In genomic region chr6:37400866-37401525, GRCm38 (mm10) we compare ENCODE assay signal across 12 mouse cellular contexts. TPM values are rescaled to one million over a fixed set of nuclear protein-coding genes. Genes with fewer than 3 reads are reported as not detected.
DNase-seq lines count a peak whose midpoint lies in the region; ATAC-seq and TF ChIP-seq lines count a peak whose summit lies in the region.
"Had no signal": no experiment of that assay in that cellular context is flagged by ENCODE, and none has a peak within 500 bp of the region (broad histone marks: within the 10 kb centered on the region; RNA-seq: fewer than 3 reads in every experiment).

No protein-coding gene starts in this region.

- intact Hi-C loops in left cerebral cortex, adult 2 months (cut with DNase I), result no loop called here

- dilution Hi-C loops in CH12.LX (cut with MboI; ENCODE audit: extremely low pct_ligation_motif_present, extremely low pct_unique_long_range_greater_than_20kb, low sequenced_read_pairs), result no loop called here

- no peak overlapping the region for H3K9ac ChIP-seq in kidney, embryonic 15.5 days
- no peak overlapping the region for H3K9ac ChIP-seq in CH12.LX (ENCODE audit: insufficient read depth, low read depth)
- peak overlapping the region; percentile 3; the same call in 1 of the 2 replicates for H3K9ac ChIP-seq in heart, embryonic 15.5 days
- no peak overlapping the region for H3K9ac ChIP-seq in liver, postnatal 0 days (replicated peaks)
- H3K9ac ChIP-seq: midbrain, embryonic 12.5 days had no signal

- no peak overlapping the region for H3K4me3 ChIP-seq in kidney, embryonic 15.5 days (replicated peaks)
- H3K4me3 ChIP-seq in CH12.LX (replicated peaks in 1 of 3; ENCODE audit: low read depth in 2 of 3, low read length in 2 of 3, poor library complexity in 1 of 3), result no peak overlapping the region
- no peak overlapping the region for H3K4me3 ChIP-seq in heart, embryonic 15.5 days
- H3K4me3 ChIP-seq in liver, postnatal 0 days (ENCODE audit: low read depth, low read length), result no peak overlapping the region
- H3K4me3 ChIP-seq in left cerebral cortex, adult 2 months, result no peak overlapping the region
- H3K4me3 ChIP-seq: erythroblast, embryonic 14.5 days; midbrain, embryonic 12.5 days had no signal

- no peak for TF ChIP-seq EP300 in CH12.LX (IDR thresholded peaks at IDR 0.05; ENCODE audit: low read length)
- TF ChIP-seq EP300 in liver, postnatal 0 days (IDR thresholded peaks at IDR 0.05; ENCODE audit: low read depth), result no peak

- no peak for TF ChIP-seq RAD21 in CH12.LX (IDR thresholded peaks at IDR 0.05; ENCODE audit: low read depth, low read length)

- no peaks in the 10 kb centered on the region for H3K27me3 ChIP-seq in kidney, embryonic 15.5 days
- H3K27me3 ChIP-seq in CH12.LX (replicated peaks), result no peaks in the 10 kb centered on the region
- H3K27me3 ChIP-seq in heart, embryonic 15.5 days, result no peaks in the 10 kb centered on the region
- H3K27me3 ChIP-seq in liver, postnatal 0 days (ENCODE audit: insufficient read depth, low read length), result no peaks in the 10 kb centered on the region
- H3K27me3 ChIP-seq: midbrain, embryonic 12.5 days had no signal

- 63% methylated on average over 11 of the region's 11 CpGs for WGBS in kidney, embryonic 15.5 days
- WGBS in heart, embryonic 15.5 days, result 28% methylated on average over 11 of the region's 11 CpGs
- WGBS in liver, postnatal 0 days (ENCODE audit: insufficient replicate concordance), result 68% methylated on average over 11 of the region's 11 CpGs

- no peaks in the 10 kb centered on the region for H3K9me3 ChIP-seq in kidney, embryonic 15.5 days (replicated peaks)
- no peaks in the 10 kb centered on the region for H3K9me3 ChIP-seq in CH12.LX (replicated peaks; ENCODE audit: low read length)
- H3K9me3 ChIP-seq in heart, embryonic 15.5 days (replicated peaks), result no peaks in the 10 kb centered on the region
- H3K9me3 ChIP-seq in liver, postnatal 0 days (ENCODE audit: low read length), result no peaks in the 10 kb centered on the region
- H3K9me3 ChIP-seq: midbrain, embryonic 12.5 days had no signal

- in situ Hi-C loops in CH12.LX (cut with MboI; ENCODE audit: low pct_ligation_motif_present, low pct_unique_long_range_greater_than_20kb, low sequenced_read_pairs), result no loop called here

- peaks cover 11% of the 10 kb centered on the region; the same call in 1 of the 2 replicates for H3K79me2 ChIP-seq in CH12.LX (replicated peaks; ENCODE audit: control insufficient read depth, extremely low read depth, insufficient read depth, poor library complexity, severe bottlenecking)

- DNase-seq in kidney, postnatal 4 days, result no peak
- no peak for DNase-seq in CH12.LX (ENCODE audit: extremely low read depth)
- no peak for DNase-seq in liver, postnatal 0 days
- no peak for DNase-seq in left cerebral cortex, adult 2 months (ENCODE audit: extremely low spot score in 1 of 2, low spot score in 2 of 2)
- no peak for DNase-seq in ovary, adult 18-20 months (ENCODE audit: low spot score)
- no peak for DNase-seq in layer of hippocampus, postnatal 14 days (ENCODE audit: low spot score in 2 of 2)
- DNase-seq: gastrocnemius, postnatal 36 days had no signal

- no peak for ATAC-seq in kidney, embryonic 15.5 days (replicated peaks; ENCODE audit: low FRiP score)
- peak; percentile 53 for ATAC-seq in heart, embryonic 15.5 days (replicated peaks; ENCODE audit: insufficient number of reproducible peaks, insufficient read depth, low FRiP score, low read depth)
- peak; percentile 26; the same call in 1 of the 2 replicates for ATAC-seq in liver, postnatal 0 days

- no peak for TF ChIP-seq POLR2A in CH12.LX (IDR thresholded peaks at IDR 0.05; ENCODE audit: low read depth, low read length)

- no peak for TF ChIP-seq CTCF in CH12.LX (conservative IDR thresholded peaks at IDR 0.05 in 1 of 2, IDR thresholded peaks at IDR 0.05 in 1 of 2; ENCODE audit: low read depth in 2 of 2, low read length in 2 of 2)
- no peak for TF ChIP-seq CTCF in liver, postnatal 0 days (IDR thresholded peaks at IDR 0.05; ENCODE audit: low read depth)
- TF ChIP-seq CTCF in left cerebral cortex, adult 2 months (IDR thresholded peaks at IDR 0.05), result no peak

- H3K27ac ChIP-seq in kidney, embryonic 15.5 days, result peak overlapping the region; percentile 55
- H3K27ac ChIP-seq in CH12.LX (ENCODE audit: insufficient read depth, low read depth), result no peak overlapping the region
- peak overlapping the region; percentile 78 for H3K27ac ChIP-seq in heart, embryonic 15.5 days
- peak overlapping the region; percentile 49 for H3K27ac ChIP-seq in liver, postnatal 0 days (ENCODE audit: low read depth)
- no peak overlapping the region for H3K27ac ChIP-seq in left cerebral cortex, adult 2 months
- H3K27ac ChIP-seq: midbrain, embryonic 12.5 days had no signal

- H3K36me3 ChIP-seq in kidney, embryonic 15.5 days, result peaks cover 12% of the 10 kb centered on the region; the same call in 1 of the 2 replicates
- peaks cover 0 to 23% of the 10 kb centered on the region in 2 experiments for H3K36me3 ChIP-seq in CH12.LX (replicated peaks in 1 of 2; ENCODE audit: control insufficient read depth in 1 of 2, insufficient read depth in 1 of 2, low read length in 1 of 2)
- H3K36me3 ChIP-seq in heart, embryonic 15.5 days, result no peaks in the 10 kb centered on the region
- no peaks in the 10 kb centered on the region for H3K36me3 ChIP-seq in liver, postnatal 0 days (replicated peaks; ENCODE audit: insufficient read depth, low read length)
- H3K36me3 ChIP-seq: midbrain, embryonic 12.5 days had no signal

- H3K4me1 ChIP-seq in kidney, embryonic 15.5 days, result peaks cover 75% of the 10 kb centered on the region
- H3K4me1 ChIP-seq in CH12.LX (ENCODE audit: control insufficient read depth in 1 of 2, insufficient read depth in 2 of 2), result peaks cover 26 to 36% of the 10 kb centered on the region in 2 experiments
- peaks cover 88% of the 10 kb centered on the region for H3K4me1 ChIP-seq in heart, embryonic 15.5 days (replicated peaks)
- peaks cover 39% of the 10 kb centered on the region for H3K4me1 ChIP-seq in liver, postnatal 0 days (ENCODE audit: insufficient read depth)
- H3K4me1 ChIP-seq: midbrain, embryonic 12.5 days had no signal

- 0 out of 2 replicates have a peak overlapping the region, but pooled peaks have one; percentile 9 for H3K4me2 ChIP-seq in kidney, embryonic 15.5 days
- no peak overlapping the region for H3K4me2 ChIP-seq in CH12.LX (ENCODE audit: insufficient read depth, low read depth, poor library complexity, severe bottlenecking)
- H3K4me2 ChIP-seq in heart, embryonic 15.5 days, result peak overlapping the region; percentile 11
- no peak overlapping the region for H3K4me2 ChIP-seq in liver, postnatal 0 days (ENCODE audit: low read depth, low read length)
- H3K4me2 ChIP-seq: midbrain, embryonic 12.5 days had no signal

TF ChIP-seq in CH12.LX, 34 proteins besides CTCF, POLR2A, EP300 and RAD21:
- TF ChIP-seq USF2 (conservative IDR thresholded peaks at IDR 0.05; ENCODE audit: low read depth, low read length) (no peak), BHLHE40 (IDR thresholded peaks at IDR 0.05; ENCODE audit: low read depth, low read length) (no peak), MEF2A (IDR thresholded peaks at IDR 0.05; ENCODE audit: borderline replicate concordance, low read depth, low read length) (peak; percentile 52), MYC (IDR thresholded peaks at IDR 0.05; ENCODE audit: low read depth, low read length) (0 out of 2 replicates have a peak, but pooled peaks have one; percentile 30), IRF4 (IDR thresholded peaks at IDR 0.05; ENCODE audit: low read depth, low read length) (peak; percentile 8; the same call in 1 of the 2 replicates), TCF12 (IDR thresholded peaks at IDR 0.05; ENCODE audit: low read depth, low read length) (no peak)
TF ChIP-seq in CH12.LX: peak in this region for 3.

RNA-seq across cellular contexts. Expression of gene Creb3l2, which starts 41.0 kb away (rescaled TPM):
- polyA plus RNA-seq in kidney, embryonic 15.5 days (2015; fragmentation: Nextera tagmentation; extraction: Ambion mirVana), result 31.1 and 31.4 TPM in 2 replicates
- total RNA-seq in CH12.LX (2012; rRNA removed) (7.0 and 8.7 TPM in 2 replicates), CH12.LX (2014; rRNA removed) (1.3 and 1.5 TPM in 2 replicates)
- 6.6 and 8.5 TPM in 2 replicates for polyA plus RNA-seq in CH12.LX (2012; ENCODE audit: insufficient read length, low read depth)
- polyA plus RNA-seq in heart, embryonic 15.5 days (2015; fragmentation: Nextera tagmentation; extraction: Ambion mirVana), result 26.7 and 33.6 TPM in 2 replicates
- 2.1 TPM in 2 replicates for polyA plus RNA-seq in liver, postnatal 0 days (2015; fragmentation: Nextera tagmentation; extraction: Ambion mirVana)
- 1 to 10 TPM; 6.2 to 8.1 TPM for total RNA-seq in left cerebral cortex, adult 2 months (2021)
- total RNA-seq in layer of hippocampus, postnatal 14 days (2021), result 10 to 100 TPM in 1 of 2 experiments, 1 to 10 TPM in 1; 9.4 to 11.0 TPM
- total RNA-seq: MEL had no signal

Comparison
In these comparisons a context has a peak if more than half of its experiments do, and no peak if none do; other contexts are left out.
1. H3K27ac ChIP-seq: peak in kidney, embryonic 15.5 days (single experiment), heart, embryonic 15.5 days (single experiment) and liver, postnatal 0 days (single experiment); none in CH12.LX (single experiment) and left cerebral cortex, adult 2 months (single experiment).
2. H3K4me2 ChIP-seq: peak in kidney, embryonic 15.5 days (single experiment) and heart, embryonic 15.5 days (single experiment); none in CH12.LX (single experiment) and liver, postnatal 0 days (single experiment).